17 mouse cellular contexts compared by ENCODE assay signal in the genomic region with DNA sequence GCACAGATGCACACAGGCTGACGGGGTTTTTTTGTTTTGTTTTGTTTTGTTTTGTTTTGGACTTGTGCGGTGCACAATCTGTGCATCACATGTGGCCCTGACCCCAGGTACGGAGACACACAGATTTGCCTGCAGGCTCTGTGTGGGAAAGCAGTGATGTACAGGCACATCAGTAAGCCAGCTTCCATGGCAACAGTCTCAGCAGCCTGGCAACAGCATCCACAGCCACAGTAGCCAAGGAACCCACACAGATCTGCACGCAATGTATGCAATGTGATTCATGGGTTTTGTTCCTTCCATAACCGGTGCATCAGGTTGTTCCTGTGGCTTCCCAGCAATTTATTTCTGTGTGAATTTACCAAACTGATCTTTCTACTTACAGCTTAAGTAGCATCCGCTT. TPM values are rescaled to one million over a fixed set of nuclear protein-coding genes. Genes with fewer than 3 reads are reported as not detected.
DNase-seq lines count a peak whose midpoint lies in the region; ATAC-seq lines count a peak whose summit lies in the region.
"Had no signal": no experiment of that assay in that cellular context is flagged by ENCODE, and none has a peak within 500 bp of the region (broad histone marks: within the 10 kb centered on the region; RNA-seq: fewer than 3 reads in every experiment).

No protein-coding gene starts in this region.

- DNase-seq in forebrain, embryonic 10.5 days (ENCODE audit: extremely low spot score, low spot score), result no peak
- peak; percentile 64 to 84 for DNase-seq in left cerebral cortex, adult 18-20 months (ENCODE audit: low spot score in 2 of 2)
- peak; percentile 91 for DNase-seq in right cerebral cortex, adult 18-20 months
- DNase-seq in heart, adult 18-20 months, result no peak
- no peak for DNase-seq in heart, adult 9 months (ENCODE audit: low spot score in 2 of 2)
- DNase-seq in embryo, embryonic 10 days (ENCODE audit: low spot score), result no peak
- DNase-seq: gastrocnemius, postnatal 10 days; thymus, postnatal 4 days had no signal

- H3K9ac ChIP-seq in forebrain, embryonic 13.5 days, result 0 out of 2 replicates have a peak overlapping the region, but pooled peaks have one; percentile 1
- H3K9ac ChIP-seq in hindbrain, embryonic 13.5 days, result 0 out of 2 replicates have a peak overlapping the region, but pooled peaks have one; percentile 53

- H3K4me3 ChIP-seq in forebrain, embryonic 13.5 days, result no peak overlapping the region
- no peak overlapping the region for H3K4me3 ChIP-seq in forebrain, embryonic 10.5 days
- no peak overlapping the region for H3K4me3 ChIP-seq in hindbrain, embryonic 13.5 days

- WGBS in forebrain, embryonic 13.5 days, result 64% methylated on average over 6 of the region's 6 CpGs
- 86% methylated on average over 6 of the region's 6 CpGs for WGBS in forebrain, embryonic 10.5 days
- WGBS in hindbrain, embryonic 13.5 days, result 45% methylated on average over 6 of the region's 6 CpGs

- H3K27ac ChIP-seq in forebrain, embryonic 13.5 days, result 0 out of 2 replicates have a peak overlapping the region, but pooled peaks have one; percentile 1
- no peak overlapping the region for H3K27ac ChIP-seq in forebrain, embryonic 10.5 days
- peak overlapping the region; percentile 77 for H3K27ac ChIP-seq in hindbrain, embryonic 13.5 days
- H3K27ac ChIP-seq: macrophage had no signal

- H3K4me1 ChIP-seq in forebrain, embryonic 13.5 days, result peaks cover 24% of the 10 kb centered on the region
- H3K4me1 ChIP-seq in forebrain, embryonic 10.5 days, result peaks cover 15% of the 10 kb centered on the region; the same call in 1 of the 2 replicates
- H3K4me1 ChIP-seq in hindbrain, embryonic 13.5 days (replicated peaks), result peaks cover 35% of the 10 kb centered on the region

- no peaks in the 10 kb centered on the region for H3K36me3 ChIP-seq in forebrain, embryonic 13.5 days (ENCODE audit: poor library complexity, severe bottlenecking)
- no peaks in the 10 kb centered on the region for H3K36me3 ChIP-seq in forebrain, embryonic 10.5 days (replicated peaks)
- H3K36me3 ChIP-seq in hindbrain, embryonic 13.5 days, result no peaks in the 10 kb centered on the region

- no peaks in the 10 kb centered on the region for H3K27me3 ChIP-seq in forebrain, embryonic 13.5 days
- H3K27me3 ChIP-seq in forebrain, embryonic 10.5 days (ENCODE audit: poor library complexity, severe bottlenecking), result peaks cover 38% of the 10 kb centered on the region
- H3K27me3 ChIP-seq in hindbrain, embryonic 13.5 days, result no peaks in the 10 kb centered on the region

- peak; percentile 36; the same call in 1 of the 2 replicates for ATAC-seq in forebrain, embryonic 13.5 days
- ATAC-seq in hindbrain, embryonic 13.5 days (ENCODE audit: low FRiP score), result 0 out of 2 replicates have a peak, but pooled peaks have one; percentile 37
- ATAC-seq: activated CD4-positive, CD25-positive, alpha-beta regulatory T cell, adult 4 months had no signal

- H3K4me2 ChIP-seq in forebrain, embryonic 13.5 days, result no peak overlapping the region
- H3K4me2 ChIP-seq in hindbrain, embryonic 13.5 days, result no peak overlapping the region

- H3K9me3 ChIP-seq in forebrain, embryonic 13.5 days (replicated peaks), result no peaks in the 10 kb centered on the region
- no peaks in the 10 kb centered on the region for H3K9me3 ChIP-seq in forebrain, embryonic 10.5 days
- no peaks in the 10 kb centered on the region for H3K9me3 ChIP-seq in hindbrain, embryonic 13.5 days

RNA-seq across cellular contexts. Expression of a gene that starts 5.6 kb away (rescaled TPM):
- not detected in 2 replicates for polyA plus RNA-seq in forebrain, embryonic 13.5 days (2015; fragmentation: Nextera tagmentation; extraction: Ambion mirVana)
- polyA plus RNA-seq in forebrain, embryonic 10.5 days (2016; fragmentation: Nextera tagmentation; extraction: Ambion mirVana), result not detected in 2 replicates
- polyA plus RNA-seq in hindbrain, embryonic 13.5 days (2015; fragmentation: Nextera tagmentation; extraction: Ambion mirVana), result 0.27 TPM in 1 of 2 replicates, not detected in the other
- under 1 TPM; 0.72 to 0.82 TPM for total RNA-seq in left cerebral cortex, adult 18-20 months (2021)
- total RNA-seq in heart, adult 18-20 months (2021), result not detected
- total RNA-seq: gastrocnemius, postnatal 10 days; liver, adult 2 months; neutrophil, adult 5-6 weeks had no signal
- polyA plus RNA-seq: activated CD4-positive, CD25-positive, alpha-beta regulatory T cell, adult 4 months; embryonic facial prominence, embryonic 11.5 days; heart, postnatal 0 days; kidney, embryonic 16.5 days; liver, adult 2 months; macrophage had no signal

RNA-seq across cellular contexts. Expression of a gene that starts 35.2 kb away (rescaled TPM):
- 0.18 and 0.40 TPM in 2 replicates for polyA plus RNA-seq in forebrain, embryonic 13.5 days (2015; fragmentation: Nextera tagmentation; extraction: Ambion mirVana)
- 0.10 and 0.23 TPM in 2 replicates for polyA plus RNA-seq in forebrain, embryonic 10.5 days (2016; fragmentation: Nextera tagmentation; extraction: Ambion mirVana)
- 1.1 and 1.5 TPM in 2 replicates for polyA plus RNA-seq in hindbrain, embryonic 13.5 days (2015; fragmentation: Nextera tagmentation; extraction: Ambion mirVana)
- total RNA-seq in left cerebral cortex, adult 18-20 months (2021), result under 1 TPM; 0.30 to 0.58 TPM
- total RNA-seq in heart, adult 18-20 months (2021), result 10 to 100 TPM; 14.1 to 15.6 TPM
- total RNA-seq: neutrophil, adult 5-6 weeks had no signal
- polyA plus RNA-seq: embryonic facial prominence, embryonic 11.5 days; macrophage had no signal

RNA-seq across cellular contexts. Expression of a gene that starts 35.8 kb away (rescaled TPM):
- polyA plus RNA-seq in forebrain, embryonic 13.5 days (2015; fragmentation: Nextera tagmentation; extraction: Ambion mirVana), result not detected in 2 replicates
- polyA plus RNA-seq in forebrain, embryonic 10.5 days (2016; fragmentation: Nextera tagmentation; extraction: Ambion mirVana), result 0.21 and 0.22 TPM in 2 replicates
- 0.30 TPM in 1 of 2 replicates, not detected in the other for polyA plus RNA-seq in hindbrain, embryonic 13.5 days (2015; fragmentation: Nextera tagmentation; extraction: Ambion mirVana)
- total RNA-seq in left cerebral cortex, adult 18-20 months (2021), result 1 to 10 TPM in 1 of 2 experiments, under 1 TPM in 1; 0.82 to 1.0 TPM
- total RNA-seq in heart, adult 18-20 months (2021), result not detected
- total RNA-seq: gastrocnemius, postnatal 10 days; liver, adult 2 months had no signal
- polyA plus RNA-seq: activated CD4-positive, CD25-positive, alpha-beta regulatory T cell, adult 4 months; embryonic facial prominence, embryonic 11.5 days; heart, postnatal 0 days; liver, adult 2 months; macrophage had no signal

RNA-seq across cellular contexts. Expression of a gene that starts 47.8 kb away (rescaled TPM):
- polyA plus RNA-seq in forebrain, embryonic 13.5 days (2015; fragmentation: Nextera tagmentation; extraction: Ambion mirVana), result 536 and 650 TPM in 2 replicates
- polyA plus RNA-seq in forebrain, embryonic 10.5 days (2016; fragmentation: Nextera tagmentation; extraction: Ambion mirVana), result 656 and 679 TPM in 2 replicates
- 522 and 548 TPM in 2 replicates for polyA plus RNA-seq in hindbrain, embryonic 13.5 days (2015; fragmentation: Nextera tagmentation; extraction: Ambion mirVana)
- 100 to 1,000 TPM; 302 to 311 TPM for total RNA-seq in left cerebral cortex, adult 18-20 months (2021)
- 100 to 1,000 TPM; 268 to 303 TPM for total RNA-seq in heart, adult 18-20 months (2021)

Comparison
In these comparisons a context has a peak if more than half of its experiments do, and no peak if none do; other contexts are left out.
1. DNase-seq: peak in left cerebral cortex, adult 18-20 months (2 of 2) and right cerebral cortex, adult 18-20 months (single experiment); none in forebrain, embryonic 10.5 days (single experiment), heart, adult 18-20 months (0 of 2), heart, adult 9 months (0 of 2) and embryo, embryonic 10 days (single experiment).